Mouse (Mus musculus): ENCODE measurements around the gene BC025446.

Gene BC025446

DNA sequence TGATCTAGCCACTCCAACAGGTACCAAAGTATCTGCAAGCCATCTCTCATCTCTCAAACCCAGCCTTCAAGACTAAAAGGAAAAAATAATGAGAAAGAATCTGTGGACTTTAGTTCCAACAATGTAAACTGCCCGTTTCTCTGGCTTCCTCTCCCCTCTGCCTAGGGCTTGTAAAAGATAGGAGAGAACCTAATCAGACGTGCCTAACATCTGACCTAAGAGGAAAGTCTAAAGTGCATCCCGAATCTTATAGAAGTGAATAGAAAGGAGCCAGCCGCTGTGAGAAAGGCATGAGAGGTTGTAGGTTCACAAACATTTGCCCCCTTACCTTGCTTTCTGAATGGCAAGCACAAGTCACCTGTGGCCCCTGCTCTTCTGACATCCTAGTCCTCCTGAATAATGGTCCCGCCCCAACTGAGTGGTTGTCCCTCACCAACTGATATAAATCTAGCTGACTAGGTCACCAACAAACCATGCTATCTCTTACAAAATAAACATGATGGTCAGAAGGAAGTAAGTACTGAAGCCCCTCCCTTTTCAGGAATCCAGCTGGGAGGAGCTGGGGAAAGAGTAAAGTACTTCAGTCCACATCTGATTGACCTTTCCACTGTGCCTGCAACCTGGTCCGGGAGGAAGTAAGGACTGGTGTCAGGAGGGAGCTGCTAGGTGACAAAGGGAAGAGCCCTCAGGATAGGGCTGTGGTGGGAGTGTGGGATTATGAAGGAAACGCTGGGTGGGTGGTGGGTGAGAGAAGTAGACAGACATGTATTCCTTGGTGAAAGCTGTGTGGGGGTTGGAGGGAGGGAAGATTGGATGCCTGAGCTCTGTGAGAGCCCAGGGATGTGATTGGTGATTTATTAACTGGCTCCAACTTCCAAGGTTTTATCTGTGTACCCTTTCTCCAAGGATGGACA lies at the start of gene BC025446:
BC025446 (plus strand) TSS at position 599 of the 914 bp plus-strand sequence.
- no peak for DNase-seq (ENCODE audit: low read depth)

- DNase-seq (ENCODE audit: low read depth), result peak; percentile 70
These were observed 40.7 kb upstream of the BC025446 start for GRCm38 (mm10) chr15:75175506-75175905.

GRCm38 (mm10) chr15:75186291-75186690 lies 29.9 kb upstream of the BC025446 start:
- DNase-seq (ENCODE audit: low read depth), result no peak

DNA sequence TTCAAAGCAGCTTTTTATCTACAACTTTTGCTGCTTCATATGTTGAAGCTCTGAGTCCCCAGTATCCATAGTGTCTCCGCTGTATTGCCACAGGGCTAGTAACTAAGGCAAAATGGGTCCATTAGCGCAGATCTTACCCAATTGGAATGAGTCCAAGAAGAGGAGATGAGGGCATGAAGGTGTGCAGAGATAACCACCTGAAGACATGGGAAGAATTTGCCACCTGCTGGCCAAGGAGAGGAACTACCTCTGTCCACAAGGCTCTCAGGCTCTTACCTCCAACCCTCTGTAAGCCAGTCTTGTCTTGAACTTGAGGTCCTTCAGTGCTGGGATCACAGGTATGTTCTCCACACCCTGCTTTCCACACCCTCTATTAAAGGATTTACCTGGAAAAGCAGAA lies 27.1 kb upstream of the BC025446 start:
- peak; percentile 77 for DNase-seq (ENCODE audit: low read depth)

GRCm38 (mm10) chr15:75190560-75190959 lies 25.6 kb upstream of the BC025446 start:
- peak; percentile 50 for DNase-seq (ENCODE audit: low read depth)

GRCm38 (mm10) chr15:75216831-75217230 lies 655 bp downstream of the BC025446 start:
- DNase-seq (ENCODE audit: low read depth), result no peak

- no peak for DNase-seq (ENCODE audit: low read depth)
These were observed 5.8 kb downstream of the BC025446 start for GRCm38 (mm10) chr15:75221942-75222341.

DNA sequence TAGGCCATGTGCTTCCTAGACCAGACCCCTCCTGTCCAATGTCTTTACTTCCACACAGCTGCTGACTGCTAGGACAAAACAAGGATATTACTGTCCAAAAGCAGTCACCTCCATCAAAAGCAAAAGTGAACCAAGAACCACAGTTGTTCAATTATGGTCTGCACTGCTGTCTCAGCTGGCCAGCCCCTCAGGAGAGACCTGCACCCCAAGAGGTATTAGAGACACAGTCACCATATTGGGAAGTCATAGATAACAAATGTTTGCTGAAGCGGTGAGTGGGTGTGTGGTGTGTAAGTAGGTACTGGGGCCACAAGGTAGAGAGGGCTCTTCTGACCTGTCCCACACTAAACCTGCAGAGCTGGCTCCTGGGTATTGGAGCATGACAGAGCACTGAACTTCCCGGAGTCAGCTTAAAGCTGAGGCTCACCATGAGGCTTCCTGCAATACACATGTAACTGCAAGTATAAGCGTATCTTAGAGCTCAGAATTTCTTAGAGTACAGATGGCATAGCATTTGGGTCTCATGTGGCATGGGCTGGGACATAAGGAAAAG lies 21.6 kb downstream of the BC025446 start:
- DNase-seq (ENCODE audit: low read depth), result no peak

- DNase-seq (ENCODE audit: low read depth), result no peak
These were observed 24.4 kb downstream of the BC025446 start for GRCm38 (mm10) chr15:75240558-75240957.

DNA sequence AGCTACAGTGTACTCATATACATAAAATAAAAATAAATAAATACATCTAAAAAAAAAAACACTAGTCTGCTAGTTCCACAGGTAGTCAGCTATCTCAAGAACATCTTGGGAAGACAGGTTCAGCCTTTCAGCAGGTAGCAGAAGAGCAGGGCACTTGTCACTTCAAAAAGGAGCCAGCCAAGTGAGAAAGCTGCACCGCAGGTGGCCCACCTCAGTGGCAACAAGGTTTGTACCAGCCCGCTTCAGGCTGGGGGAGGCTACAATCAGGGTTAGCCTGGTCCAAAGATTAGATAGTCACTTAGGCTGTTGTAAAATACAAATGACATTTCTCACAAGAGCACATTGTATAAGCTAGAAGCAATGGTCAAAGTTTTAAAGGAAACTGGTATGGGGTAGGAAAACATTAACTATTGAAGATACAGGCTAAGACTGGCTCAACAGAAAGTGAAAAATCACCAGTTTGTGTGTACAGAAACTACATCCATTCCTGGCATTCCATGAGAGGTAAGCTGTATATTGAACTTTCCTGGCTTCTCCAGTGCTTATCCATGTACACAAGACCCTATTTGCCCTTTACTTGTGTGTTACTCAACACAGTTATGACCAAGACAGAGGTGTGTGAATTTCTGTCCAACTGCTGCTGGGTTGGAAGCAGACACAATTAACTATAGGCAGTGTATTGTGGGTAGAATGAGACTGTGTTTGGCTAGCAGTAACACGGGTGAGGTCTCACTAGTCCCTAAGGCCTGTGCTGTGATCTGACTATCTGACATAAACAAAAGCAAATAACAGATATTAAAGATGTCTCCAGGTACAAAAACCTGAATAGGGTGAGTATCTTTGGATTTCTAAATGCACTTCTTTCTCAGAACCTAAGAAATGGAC lies 26.8 kb downstream of the BC025446 start:
- no peak for DNase-seq (ENCODE audit: low read depth)

- no peak for DNase-seq (ENCODE audit: low read depth)
These were observed 38.5 kb downstream of the BC025446 start for GRCm38 (mm10) chr15:75254671-75255070.

DNA sequence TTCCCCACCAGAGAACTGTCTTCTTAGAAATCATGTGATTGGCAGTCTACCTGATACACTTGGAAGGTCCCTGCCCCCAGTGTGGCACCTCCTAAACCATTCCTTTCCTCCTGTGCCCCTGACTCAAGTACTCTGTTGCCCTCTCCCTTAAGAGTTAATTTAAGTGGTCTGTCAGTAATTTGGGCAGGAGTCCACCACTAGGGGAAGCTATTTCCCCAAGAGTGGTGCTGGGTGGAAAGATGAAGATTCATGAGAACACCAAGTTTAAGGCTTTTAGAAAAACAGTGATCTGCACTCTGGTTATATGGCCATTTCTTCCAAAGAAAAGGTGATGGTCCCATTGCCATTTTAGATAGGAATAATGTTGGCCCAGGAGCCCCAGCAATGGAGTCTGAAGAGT lies 49.7 kb downstream of the BC025446 start:
- DNase-seq (ENCODE audit: low read depth), result no peak

DNA sequence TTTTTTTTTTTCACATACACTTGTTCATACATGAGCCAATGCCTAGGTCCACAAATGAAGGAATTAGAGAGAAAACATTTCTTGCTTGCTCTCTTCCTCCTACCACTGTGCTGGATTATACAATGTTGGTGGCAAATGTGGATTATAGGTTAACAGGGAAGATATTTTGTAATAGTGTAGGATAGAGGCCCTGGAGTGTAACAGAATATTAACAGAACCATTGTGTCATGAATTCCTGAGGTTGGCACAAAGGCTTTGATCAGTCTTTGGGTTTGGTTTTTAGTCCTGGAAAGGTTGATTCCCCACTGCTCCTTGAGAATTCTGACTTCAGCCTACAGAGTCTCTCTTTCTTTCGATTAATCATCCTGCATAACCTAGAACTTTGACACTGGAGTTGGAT lies 50.5 kb downstream of the BC025446 start:
- DNase-seq (ENCODE audit: low read depth), result no peak

DNA sequence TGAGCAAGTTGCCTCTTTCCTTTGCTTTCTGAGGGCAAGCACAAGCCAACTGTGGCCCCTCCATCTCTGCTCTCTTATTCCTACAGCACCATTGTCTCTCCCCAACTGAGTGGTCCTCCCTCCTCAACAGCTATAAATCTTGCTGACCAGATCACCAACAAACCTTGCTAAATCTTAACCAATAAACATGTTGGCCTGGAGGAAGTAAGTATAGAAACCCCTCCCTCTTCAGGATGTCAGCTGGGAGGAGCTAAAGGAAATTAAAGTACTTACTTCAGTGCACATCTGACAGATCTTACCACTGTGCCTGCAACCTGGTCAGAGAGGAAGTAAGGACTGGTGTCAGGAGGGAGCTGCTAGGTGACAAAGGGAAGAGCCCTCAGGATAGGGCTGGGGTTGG lies 51.9 kb downstream of the BC025446 start, which contains the start of gene Ly6f:
Ly6f (plus strand) TSS at position 301 of the 400 bp plus-strand sequence.
- no peak for DNase-seq (ENCODE audit: low read depth)

DNA sequence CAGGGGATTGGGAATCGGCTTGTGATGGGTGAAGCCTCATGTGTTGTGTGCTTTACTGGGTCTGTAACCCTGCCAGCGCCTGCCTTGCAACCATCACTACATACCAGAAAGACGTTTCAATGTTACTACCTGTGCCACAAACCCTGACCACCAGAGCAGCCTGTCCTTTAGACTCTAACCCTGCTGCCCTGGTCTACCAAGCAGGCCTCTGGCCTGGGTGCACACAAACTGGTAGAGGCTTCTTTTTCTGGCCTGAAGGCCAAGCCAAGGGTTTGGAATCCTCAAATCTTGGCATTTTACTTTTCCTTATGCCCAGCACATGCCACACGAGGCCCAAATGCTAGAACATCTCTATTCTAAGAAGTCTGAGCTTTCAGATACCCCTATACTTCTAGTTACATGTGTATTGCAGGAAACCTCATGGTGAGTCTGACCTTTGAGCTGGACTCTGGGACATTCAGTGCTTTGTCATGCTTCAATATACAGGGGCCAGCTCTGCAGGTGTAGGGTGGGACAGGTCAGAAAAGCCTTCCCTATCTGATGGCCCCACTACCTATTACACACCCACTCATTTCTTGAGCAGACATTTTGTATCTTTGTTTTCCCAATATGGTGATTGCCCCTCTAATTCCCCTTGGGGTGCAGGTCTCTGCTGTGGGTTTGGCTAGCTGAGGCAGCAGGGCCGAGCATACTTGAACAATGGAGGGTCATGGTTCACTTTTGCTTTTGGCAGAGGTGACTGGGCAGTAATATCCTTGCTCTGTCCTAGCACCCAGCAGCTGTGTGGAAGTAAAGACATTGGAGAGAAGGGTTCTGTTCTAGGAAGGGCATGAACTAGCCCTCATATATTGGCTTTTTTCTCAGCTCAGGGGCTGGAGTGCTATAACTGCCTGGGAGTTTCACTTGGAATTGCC lies 53.0 kb downstream of the BC025446 start:
- no peak for DNase-seq (ENCODE audit: low read depth)

GRCm38 (mm10) chr15:75270169-75270568 lies 54.0 kb downstream of the BC025446 start:
- DNase-seq (ENCODE audit: low read depth), result no peak

DNA sequence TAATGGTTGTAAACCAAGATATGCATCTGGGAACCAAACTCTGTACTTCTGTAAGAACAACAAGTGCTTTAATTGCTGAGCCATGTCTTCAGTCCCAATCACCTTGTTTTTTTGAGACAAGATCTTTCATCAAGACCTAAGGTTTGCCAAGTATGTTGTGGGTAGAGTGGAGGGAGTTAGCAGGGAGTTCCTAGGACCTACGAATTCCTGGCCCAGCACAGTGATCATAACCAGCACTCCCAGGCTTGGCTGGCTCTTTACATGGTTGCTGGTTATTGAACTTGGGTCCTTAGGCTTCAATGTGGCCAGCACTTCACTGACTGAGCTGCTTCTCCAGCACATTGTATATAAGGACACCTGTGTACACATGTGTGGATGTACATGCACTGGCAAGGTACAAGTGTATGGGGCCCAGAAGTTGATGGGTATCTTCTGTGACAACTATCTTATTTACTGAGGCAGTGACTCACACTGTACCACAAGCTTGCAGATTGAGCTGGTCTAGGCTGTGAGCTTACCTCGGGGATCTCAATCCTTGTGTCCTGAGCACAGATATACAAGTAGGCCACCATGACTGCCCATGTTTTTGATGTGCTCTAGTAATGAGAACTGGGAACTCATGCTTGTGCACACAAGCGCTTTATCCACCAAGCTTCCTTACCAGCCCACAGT lies 54.7 kb downstream of the BC025446 start:
- DNase-seq (ENCODE audit: low read depth), result no peak

GRCm38 (mm10) chr15:75271426-75271825 lies 55.2 kb downstream of the BC025446 start:
- DNase-seq (ENCODE audit: low read depth), result no peak

DNA sequence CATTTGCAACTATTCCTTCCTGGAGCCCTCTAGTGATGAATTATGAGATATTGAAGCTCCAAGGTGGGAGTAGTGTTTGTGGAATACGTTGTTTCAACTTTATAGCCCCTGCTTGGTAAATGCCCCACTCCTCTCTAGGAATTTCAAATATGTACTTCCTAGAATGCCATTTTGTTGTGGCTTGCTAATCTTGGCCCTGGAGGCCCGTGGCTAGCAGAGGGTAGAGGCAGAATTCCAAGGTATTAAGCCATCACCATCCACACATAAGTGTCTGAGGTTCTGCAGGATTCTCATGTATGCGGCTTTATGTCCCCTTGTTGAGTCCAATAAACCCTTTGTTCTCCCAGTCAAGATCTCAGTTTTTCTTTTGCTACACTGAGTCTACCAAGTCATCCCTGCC lies 55.7 kb downstream of the BC025446 start:
- no peak for DNase-seq (ENCODE audit: low read depth)
